Mouse (Mus musculus) embryo, embryonic 11 days (tissue): ENCODE measurements around the gene Igsf8.

Experiments
- DNase-seq: peaks from one replicate; pipeline ENCODE4 v3.0.0-alpha.2; 2015

Gene Igsf8

GRCm38 (mm10) chr1:172274116-172274515 lies 12.7 kb downstream of the Igsf8 start:
- DNase-seq: no peak

- DNase-seq: no peak
Measured at GRCm38 (mm10) chr1:172274547-172274946, 13.1 kb downstream of the Igsf8 start.

- DNase-seq: no peak
Measured at GRCm38 (mm10) chr1:172277172-172277571, 15.7 kb downstream of the Igsf8 start.

- DNase-seq: no peak
Measured at GRCm38 (mm10) chr1:172278328-172278727, 16.9 kb downstream of the Igsf8 start.

GRCm38 (mm10) chr1:172279768-172280509 lies 18.5 kb downstream of the Igsf8 start:
- DNase-seq: no peak

GRCm38 (mm10) chr1:172281522-172282254 lies 20.2 kb downstream of the Igsf8 start:
- no peak for DNase-seq

GRCm38 (mm10) chr1:172283073-172283472 lies 21.6 kb downstream of the Igsf8 start:
- DNase-seq: no peak

GRCm38 (mm10) chr1:172284221-172284620 lies 22.8 kb downstream of the Igsf8 start:
- DNase-seq: no peak

GRCm38 (mm10) chr1:172286740-172287139 lies 25.3 kb downstream of the Igsf8 start:
- DNase-seq: no peak

- DNase-seq: no peak
Measured at GRCm38 (mm10) chr1:172288900-172289616, 27.6 kb downstream of the Igsf8 start.

- DNase-seq: no peak
Measured at GRCm38 (mm10) chr1:172289617-172289946, 28.1 kb downstream of the Igsf8 start.

- DNase-seq: no peak
Measured at GRCm38 (mm10) chr1:172292880-172293279, 31.4 kb downstream of the Igsf8 start.

GRCm38 (mm10) chr1:172293449-172293848 lies 32.0 kb downstream of the Igsf8 start:
- no peak for DNase-seq

- no peak for DNase-seq
Measured at GRCm38 (mm10) chr1:172295751-172296197, 34.3 kb downstream of the Igsf8 start.

GRCm38 (mm10) chr1:172296816-172297510 lies 35.5 kb downstream of the Igsf8 start:
- no peak for DNase-seq

- DNase-seq: peak; percentile 73
Measured at GRCm38 (mm10) chr1:172297611-172298537, 36.4 kb downstream of the Igsf8 start, which contains the start of gene Atp1a2. TSS of gene Atp1a2 (minus strand) at chr1:172298064.

GRCm38 (mm10) chr1:172299528-172299927 lies 38.1 kb downstream of the Igsf8 start:
- no peak for DNase-seq

GRCm38 (mm10) chr1:172300247-172300646 lies 38.8 kb downstream of the Igsf8 start:
- DNase-seq: no peak

GRCm38 (mm10) chr1:172301180-172301579 lies 39.7 kb downstream of the Igsf8 start:
- peak; percentile 45 for DNase-seq

GRCm38 (mm10) chr1:172302311-172302710 lies 40.9 kb downstream of the Igsf8 start:
- DNase-seq: no peak

GRCm38 (mm10) chr1:172302851-172303250 lies 41.4 kb downstream of the Igsf8 start:
- DNase-seq: peak; percentile 66

- no peak for DNase-seq
Measured at GRCm38 (mm10) chr1:172304443-172304842, 43.0 kb downstream of the Igsf8 start.
